Mouse (Mus musculus) monocyte, adult 5-6 weeks (primary cell): Measurements from ENCODE around the gene Baz1b. TPM values are rescaled to one million over a fixed set of nuclear protein-coding genes. Genes with fewer than 3 reads are reported as not detected.

Experiments
- ATAC-seq: fragments of 153-309, 156-312 bp; replicated peaks from 2 replicates; pipeline ENCODE4 v1.8.0; 2017; ENCODE audit warnings: mild to moderate bottlenecking; ENCODE audit not compliant: low TSS enrichment, insufficient number of reproducible peaks, severe bottlenecking, poor library complexity, low FRiP score
- total RNA-seq: library from RNA; stranded (forward); fragments of 200-1000, 200-491, 200-594 nt; gene quantifications from 3 replicates; pipeline ENCODE4 v1.2.3, GENCODE M21; 2017

The Baz1b gene
- total RNA-seq, 1 experiment from 2014 or later = 112 TPM

DNA sequence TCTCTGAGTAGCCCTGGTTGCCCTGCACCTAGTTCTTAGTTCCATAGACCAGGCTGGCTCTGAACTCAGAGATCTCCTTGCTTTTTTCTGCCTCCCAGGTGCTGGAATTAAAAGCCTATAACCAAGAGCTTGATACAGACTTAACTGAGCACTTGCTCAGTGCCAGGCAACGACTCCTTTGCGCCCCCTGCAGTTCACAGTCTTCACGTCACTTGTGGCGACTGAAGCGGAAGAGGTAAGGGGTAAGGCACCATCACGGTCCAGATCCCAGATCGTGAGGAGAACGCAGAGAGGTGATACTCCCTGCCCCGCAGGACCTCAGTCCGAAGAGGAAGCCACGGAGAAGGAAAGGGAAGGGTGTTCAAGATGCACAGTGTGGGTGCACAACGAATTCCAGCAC lies 70.5 kb downstream of the Baz1b start:
- no peak for ATAC-seq

DNA sequence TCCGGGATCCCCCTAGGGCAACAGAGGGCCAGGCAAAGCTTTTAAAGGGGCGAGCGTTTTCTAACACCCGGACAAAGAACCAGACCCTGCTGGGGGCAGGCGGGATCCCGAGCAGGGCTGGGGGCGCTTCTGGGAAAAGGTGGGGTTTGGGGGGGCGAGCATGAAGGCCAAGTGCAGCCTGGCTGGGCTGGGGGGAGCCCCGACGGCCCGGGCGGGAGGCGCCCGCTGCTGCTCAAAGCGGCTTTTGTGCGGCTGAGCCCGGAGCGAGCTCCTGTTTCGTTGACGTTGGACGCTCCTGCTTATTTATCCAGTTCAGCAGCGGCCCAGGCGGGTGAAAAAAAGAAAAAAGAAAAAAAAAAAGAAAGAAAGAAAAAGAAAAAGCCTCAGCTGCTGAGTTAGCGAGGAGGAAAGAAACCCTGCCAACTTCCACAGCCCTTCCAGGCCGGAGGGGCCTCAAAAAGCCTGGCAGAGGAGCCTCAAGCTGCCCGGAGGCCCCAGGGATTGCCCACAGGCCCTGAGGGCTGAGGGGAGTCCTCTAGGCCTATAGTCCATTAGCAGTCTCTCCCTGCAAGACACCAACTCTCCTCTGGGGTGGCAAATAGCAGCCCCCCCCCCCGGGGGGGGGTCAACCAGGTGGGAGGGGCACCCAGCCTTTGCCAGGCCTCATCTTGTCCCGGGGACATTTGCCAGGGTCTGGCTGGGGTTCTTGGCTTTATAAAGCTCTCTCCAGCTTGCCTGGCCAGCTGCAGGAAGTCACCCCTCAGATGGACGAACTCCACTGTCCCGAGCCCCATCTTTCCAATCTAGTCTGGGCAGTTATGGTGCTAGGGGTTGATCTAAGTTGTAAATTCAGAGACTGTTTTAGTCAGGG lies 71.5 kb downstream of the Baz1b start:
- ATAC-seq = no peak

DNA sequence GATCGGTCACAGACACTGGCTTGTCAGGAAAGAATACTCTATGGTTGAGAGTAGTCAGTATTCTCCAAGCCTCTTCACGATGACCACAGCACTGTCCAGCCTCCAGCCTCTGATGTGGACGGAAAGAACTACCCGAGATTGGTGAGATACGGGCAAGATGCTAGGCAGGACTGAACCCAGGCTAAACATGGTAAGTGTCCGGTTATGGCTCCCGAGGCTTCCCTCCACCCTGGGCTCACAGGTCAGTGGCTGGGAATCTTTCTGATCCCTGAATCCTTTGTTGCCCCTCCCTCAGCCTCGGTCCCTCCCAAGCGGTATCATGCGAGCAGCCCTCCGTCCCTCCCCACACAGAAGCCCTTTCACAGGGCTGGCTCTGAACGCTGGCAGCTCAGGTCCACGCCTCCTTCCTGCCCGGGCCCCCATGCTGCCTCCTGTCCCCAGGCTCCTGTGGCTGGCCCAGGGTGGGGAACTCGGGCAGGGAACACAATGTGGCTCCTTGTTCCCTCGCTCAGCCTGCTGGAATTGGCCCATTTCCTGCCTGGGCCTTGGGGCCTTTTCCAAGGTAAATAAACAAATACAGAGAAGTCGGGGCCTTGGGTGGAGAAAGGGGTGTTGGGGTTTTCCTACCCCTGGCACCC lies 76.9 kb downstream of the Baz1b start:
- ATAC-seq = no peak

DNA sequence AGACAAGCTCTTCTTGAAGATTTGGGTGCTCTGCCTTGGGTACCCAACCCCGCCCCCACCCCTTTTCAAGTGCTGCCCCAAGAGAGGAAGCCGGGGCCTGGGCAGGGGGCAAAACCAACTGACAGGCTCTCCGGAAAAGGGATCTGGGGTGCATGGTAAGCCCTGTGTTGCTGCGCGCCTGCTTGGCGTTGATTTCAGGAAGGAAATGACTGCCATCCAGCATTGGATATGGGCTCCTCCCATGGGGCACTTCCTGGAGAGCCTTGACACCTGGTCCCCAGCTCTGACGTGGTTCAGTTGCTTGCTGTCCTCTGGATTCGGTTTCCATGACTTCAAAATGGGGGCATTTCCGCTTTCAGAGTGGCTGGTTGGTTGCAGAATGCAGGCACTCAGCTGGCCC lies 77.5 kb downstream of the Baz1b start:
- no peak for ATAC-seq

DNA sequence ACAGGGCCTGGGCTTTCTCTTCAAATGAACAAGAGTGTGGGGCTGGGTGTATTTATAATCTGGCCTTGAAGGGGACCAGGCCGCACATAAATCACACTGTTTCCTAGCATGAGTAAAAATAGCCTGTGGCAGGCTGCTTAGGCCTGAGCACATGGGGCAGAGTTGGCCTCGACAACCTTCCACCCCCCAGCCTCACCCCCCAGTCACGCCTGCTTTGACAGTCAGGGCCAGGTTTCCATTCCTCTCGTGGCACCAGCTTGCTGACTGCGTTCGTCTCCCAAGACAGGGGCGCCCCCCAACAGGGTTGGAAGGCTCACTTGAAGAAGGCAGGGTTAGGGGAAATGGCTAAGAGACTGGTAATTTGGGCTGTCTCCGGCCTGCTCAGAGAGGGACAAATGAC lies 82.4 kb downstream of the Baz1b start:
- no peak for ATAC-seq

DNA sequence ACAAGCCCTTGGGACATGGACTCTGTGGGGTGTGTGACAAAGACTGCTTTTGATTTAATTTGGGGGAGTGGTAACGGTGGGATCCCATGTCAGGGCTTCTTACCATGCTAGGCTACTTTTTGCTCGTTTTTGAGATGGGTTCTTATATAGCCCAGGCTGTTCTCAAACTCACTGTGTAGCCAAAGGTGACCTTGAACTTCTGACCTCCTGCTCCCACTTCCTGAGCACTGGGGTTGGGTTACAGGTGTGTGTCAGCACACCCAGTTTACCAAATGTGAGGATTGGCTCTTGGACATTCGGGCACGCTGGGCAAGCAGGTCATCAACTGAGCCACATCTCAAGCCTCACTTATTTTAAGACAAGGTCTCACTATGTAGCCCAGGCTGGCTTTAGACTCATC lies 83.3 kb downstream of the Baz1b start:
- no peak for ATAC-seq

DNA sequence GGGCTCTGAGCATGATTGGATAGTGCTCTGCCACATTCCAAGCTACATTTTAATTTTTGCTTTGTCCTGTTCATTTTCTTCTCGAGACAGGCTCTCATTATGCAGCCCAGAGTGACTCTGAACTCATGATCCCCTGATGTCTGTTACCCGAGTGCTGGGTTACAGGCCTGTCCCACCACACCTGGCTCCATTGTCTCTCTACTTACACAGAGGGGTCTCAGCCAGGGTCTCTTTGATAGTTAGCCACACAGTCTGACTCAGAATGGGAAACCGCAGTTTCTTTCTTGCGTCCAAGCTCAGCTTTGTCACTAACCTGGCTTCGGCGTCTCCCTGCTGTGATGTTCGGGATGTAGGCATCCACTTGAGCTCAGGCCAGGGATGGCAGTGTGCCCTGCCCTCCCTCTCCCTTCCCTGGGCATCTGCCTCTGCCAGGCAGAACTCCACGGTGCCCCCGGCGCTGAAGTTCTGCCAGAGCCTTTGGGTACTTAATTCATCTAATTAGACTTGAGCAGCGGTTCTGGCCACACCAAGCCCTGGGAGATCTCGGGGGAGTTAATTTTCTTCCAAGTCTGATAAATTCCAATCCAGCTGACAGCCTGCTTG lies 84.6 kb downstream of the Baz1b start:
- no peak for ATAC-seq

DNA sequence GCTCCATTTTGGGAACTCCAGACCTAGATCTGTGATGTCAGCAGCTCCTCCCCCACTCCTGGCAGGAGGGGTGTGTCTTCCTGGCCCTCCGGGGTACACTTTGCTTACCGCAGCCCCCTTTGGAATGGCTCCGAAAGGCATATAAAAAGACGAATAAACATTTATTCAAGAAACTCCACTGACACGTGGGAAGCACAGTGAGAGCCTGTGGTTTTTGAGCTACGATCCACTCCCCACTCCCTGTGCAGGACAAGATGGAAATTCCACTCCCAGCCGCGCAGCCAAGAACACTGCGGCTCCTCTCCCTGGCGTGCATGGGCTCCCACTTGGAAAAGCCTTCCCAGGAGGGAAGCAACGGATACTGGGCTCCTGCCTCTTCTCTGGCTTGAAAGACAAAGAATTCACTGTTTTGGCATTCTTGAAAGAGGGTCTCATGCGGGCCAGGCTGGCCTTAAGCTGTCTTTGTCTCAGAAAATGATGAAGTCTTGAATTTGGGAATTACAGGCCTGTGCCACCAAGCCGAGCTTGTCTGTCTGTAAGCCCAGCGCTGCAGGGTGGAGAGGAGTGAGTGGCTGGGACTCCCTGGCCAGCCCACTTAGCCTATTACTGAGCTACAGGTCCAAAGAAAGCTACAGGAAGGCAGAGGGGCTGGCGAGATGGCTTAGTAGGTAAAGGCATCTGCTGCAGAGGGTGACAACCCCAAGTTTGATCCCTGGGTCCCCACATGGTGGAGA lies 87.8 kb downstream of the Baz1b start:
- ATAC-seq = no peak

DNA sequence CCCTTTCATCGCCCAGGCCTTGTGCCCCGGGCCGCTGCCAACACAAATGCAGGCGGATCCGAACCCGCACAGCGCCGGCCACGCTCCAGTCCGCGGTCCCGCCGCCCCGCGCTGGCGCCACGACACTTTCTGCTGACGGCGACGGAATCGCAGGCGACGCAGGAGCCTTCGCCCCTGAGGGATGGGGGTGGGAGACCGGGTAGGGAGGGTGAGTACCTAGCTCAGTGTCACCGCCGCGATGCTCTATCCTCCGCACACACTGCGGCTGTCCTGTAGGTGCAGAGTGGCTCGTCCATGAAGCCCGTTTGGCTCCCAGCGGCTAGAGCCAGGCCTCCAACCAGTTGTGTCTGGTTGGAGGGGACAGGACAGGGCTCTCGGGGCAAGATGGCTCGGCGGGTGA lies 89.5 kb downstream of the Baz1b start:
- ATAC-seq = no peak

DNA sequence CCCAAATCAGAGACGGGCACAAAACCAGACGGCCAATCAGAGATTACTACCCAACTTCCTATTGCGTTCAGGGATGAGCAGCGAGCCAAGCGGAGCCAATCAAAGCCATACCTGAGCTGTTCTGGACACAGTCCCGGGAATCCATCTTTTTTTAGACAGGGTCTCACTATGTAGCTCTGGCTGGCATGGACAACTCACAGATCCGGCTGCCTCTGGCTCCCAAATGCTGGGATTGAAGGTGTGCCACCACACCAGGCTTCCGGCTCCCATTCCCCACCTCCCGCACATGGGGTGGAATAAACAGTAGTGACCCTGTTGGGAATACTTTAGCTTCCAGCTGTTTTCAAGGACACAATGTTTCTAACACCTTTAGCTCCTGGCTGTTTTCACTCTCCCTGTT lies 93.2 kb downstream of the Baz1b start:
- no peak for ATAC-seq

DNA sequence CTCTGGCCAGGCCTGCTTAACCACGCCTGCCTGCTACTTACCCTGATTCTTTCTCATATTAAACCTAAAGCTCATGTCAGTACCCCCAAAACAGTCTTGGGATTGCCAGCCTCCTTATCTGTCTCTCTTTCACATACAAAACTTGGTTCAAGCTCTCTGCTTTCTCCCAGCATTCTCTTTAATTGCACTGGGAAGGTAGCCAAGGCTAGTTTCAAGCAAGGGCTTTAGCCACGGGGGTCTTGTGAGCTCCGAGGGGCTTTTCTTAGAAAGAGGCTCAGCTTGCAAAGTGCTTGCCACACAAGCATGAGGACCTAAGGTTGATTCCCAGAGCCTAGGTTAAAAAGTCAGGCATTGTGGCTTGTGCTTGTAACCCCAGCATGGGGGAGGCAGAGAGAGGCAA lies 98.1 kb downstream of the Baz1b start:
- no peak for ATAC-seq

DNA sequence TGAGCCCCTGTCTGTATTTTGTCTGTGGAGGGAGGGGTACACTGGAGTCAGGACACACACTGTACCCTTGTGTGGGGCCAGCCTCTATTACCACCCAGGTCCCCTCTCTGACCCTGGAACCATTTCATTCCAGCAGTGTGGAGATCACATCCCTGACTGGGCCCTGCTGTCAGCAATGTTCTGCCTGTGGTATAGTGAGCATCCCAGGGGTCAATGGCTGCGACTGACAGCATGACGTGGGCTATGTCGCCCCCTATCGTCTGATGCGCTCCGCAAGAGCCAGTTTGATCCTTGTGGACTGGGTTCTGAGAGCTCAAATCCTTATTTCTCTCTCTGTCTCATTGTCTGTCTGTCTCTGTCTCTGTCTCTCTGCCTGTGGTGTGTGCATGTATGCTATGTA lies 99.1 kb downstream of the Baz1b start:
- no peak for ATAC-seq

DNA sequence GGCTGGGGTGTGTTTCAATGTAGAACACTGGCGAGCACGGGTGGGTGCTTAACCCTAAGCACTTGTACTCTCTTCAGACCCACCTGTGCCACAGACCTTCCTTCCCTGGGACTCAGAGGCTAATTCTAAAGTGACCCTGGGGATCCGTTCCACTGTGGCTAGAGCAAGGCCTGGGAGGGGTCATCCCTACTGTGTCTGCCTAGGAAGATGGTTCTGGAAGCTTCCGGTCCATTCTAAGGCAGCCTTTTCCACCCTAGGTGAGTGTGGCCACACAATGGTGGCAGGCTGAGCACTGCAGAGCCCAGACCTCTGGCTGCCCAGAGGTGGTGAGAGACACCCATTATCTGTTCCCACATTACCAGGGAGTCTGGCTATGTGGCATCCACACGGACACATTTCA lies 99.9 kb downstream of the Baz1b start:
- no peak for ATAC-seq

DNA sequence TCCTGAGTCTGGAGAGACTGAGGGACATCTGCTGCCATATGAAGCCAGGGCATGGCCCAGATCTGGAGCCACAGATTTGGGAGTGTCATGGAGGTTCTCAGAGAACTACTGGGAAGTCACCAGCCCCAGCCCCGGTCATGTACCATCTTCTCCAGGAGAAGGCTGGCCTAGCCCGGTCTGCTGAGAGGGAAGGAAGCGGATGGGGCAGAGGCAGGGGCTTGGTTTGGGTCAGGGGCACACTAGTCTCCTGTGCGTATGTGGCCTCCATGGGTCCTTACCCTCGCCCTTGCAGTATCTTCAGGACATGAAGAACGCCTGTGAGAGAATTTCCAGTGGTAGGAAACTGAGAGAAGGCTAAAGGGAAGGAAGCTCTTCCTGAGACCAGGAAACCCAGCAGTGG lies 103.6 kb downstream of the Baz1b start:
- ATAC-seq = no peak

DNA sequence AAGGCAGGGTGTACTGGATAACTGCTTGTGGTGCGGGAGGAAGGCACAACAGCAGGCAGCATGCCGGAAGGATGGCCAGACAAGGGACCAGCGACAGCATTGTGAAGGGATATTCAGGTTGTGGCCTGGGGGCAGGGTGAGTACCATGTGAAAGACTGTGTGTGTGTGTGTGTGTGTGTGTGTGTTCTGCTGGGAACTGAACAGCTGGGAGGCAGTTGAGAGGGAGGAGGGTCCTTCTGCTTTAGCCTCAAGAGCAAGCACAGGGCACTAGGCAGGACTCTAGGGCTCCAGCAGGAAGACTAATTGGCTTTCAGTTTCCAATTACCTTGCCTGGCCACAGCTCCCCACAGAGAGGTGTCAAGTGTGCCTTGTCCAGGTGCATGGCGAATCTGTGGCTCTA lies 104.1 kb downstream of the Baz1b start:
- no peak for ATAC-seq

DNA sequence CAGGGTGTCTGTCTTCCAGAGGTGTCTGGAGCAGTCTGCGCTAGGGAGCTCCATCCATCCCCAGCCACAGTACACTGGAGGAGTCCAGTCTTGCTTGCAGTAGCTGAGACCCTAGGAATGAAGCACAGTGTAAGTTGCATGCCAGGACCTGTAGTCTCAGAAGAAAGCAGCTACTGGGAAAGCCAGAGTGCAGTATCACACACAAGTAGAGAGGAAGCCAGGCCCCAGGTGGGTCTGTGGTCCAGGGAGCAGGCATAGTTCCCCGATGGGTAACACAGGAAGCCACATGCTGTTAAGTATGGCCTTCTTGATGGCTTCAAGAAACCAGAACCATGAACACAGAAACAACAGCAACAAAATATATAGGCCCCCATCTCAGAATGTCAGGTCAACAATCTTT lies 104.9 kb downstream of the Baz1b start:
- ATAC-seq = no peak
